Mouse (Mus musculus) liver, adult (tissue): ENCODE results near the gene Lgals12.

Experiments used
- GATA4 ChIP-seq: IDR thresholded peaks from 2 replicates; pipeline ENCODE4 v1.6.1; 2014; ENCODE audit warnings: mild to moderate bottlenecking, low read length; ENCODE audit not compliant: insufficient replicate concordance

Lgals12 gene

DNA sequence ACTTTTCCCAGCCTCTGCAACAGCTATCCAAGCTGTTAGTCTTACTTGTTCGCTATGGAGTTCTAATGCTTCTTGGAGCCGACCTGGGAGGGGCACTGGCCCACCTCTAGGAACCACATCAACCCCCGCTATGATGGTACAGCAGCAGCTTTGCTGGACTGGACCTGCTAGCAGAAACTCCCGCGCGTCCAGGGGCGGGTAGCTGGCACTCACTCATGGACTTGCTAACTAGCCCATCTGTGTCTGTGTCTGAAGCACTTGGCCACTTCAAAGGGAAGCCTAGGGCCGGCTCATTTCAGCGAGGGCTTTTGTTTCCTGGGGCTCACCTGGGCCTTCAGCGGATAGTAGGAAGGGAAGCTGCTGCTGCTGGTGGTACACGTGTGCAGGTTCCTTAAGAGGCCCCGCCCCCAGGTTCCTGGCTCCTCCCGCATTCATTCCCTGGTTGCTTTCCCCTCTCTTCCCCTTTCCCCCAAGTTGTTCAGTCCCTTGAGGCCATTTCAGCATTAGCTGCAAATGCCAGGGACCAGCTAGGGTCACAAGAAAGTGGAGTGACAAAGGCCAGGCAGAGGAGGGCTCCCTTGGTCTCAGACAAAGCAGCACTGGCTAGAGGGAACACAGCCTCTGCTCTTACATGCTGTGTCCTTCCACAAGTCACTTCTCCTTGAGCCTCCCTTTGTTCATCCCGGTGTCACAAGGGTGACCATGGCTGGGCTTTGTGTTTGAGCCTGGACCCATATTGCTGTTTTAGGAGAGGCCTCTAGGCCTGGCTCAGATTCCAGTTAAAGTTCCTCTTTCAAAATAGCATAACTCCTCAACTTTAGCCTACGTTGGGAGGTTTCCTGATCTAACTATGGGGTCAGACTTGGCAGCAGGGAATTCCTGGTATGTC is at the start of gene Lgals12:
Gene Lgals12, minus strand, starts transcription at position 393 of the 889 bp plus-strand sequence.
- no peak for TF ChIP-seq GATA4

DNA sequence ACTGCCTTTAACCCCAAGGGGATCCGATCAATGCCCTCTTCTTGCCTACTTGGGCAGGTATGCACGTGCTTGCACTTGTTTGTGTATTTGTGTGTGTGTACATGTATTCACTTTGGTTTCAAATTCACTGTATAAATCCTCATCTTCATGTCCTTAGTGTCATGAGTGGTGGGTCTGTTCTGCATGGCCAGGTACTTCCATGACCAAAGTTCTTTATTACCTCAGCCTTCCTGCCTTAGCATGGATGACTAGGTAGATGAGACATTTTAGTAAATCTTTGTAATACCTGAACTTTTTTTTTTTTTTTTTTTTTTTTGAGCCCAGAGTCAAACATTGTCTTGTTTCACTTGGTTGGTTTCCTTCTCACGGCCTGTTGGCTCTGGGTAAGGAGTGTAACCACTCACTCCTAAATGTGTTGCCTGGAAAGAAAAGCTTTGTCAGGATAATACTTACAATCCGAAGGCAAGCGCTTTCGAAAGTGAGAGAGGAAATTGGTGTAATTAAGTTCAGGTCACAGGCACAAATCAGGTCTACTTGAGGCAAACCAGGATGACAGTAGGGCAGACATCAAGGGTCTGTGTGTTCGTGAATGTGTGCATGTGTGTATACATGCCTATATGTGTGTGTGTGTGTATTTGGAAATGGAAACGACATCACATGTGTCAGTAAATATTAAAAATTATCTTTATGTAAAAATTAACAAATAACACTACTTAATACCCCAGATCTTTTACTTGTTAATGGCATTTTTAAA is 42.1 kb upstream of the Lgals12 start:
- no peak for TF ChIP-seq GATA4

DNA sequence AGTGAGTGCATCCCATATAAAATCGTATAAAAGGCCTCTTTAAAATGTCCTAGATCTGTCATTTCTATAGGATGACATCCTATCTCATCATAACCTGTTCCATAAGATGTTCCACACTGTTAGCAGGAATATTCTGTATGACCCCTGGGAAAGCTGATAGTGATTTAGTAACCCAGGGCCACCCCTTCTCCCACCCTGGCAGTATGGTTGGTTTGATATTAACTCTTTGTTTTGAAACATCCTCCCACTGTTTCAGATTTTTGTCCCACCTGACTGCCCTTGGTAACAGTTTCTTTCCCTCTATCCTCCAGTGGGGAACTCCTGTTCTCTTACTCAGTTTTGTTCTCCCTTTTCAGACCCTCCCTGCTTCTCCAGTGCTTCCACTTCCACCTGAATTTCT is 26.8 kb upstream of the Lgals12 start:
- TF ChIP-seq GATA4, result no peak

DNA sequence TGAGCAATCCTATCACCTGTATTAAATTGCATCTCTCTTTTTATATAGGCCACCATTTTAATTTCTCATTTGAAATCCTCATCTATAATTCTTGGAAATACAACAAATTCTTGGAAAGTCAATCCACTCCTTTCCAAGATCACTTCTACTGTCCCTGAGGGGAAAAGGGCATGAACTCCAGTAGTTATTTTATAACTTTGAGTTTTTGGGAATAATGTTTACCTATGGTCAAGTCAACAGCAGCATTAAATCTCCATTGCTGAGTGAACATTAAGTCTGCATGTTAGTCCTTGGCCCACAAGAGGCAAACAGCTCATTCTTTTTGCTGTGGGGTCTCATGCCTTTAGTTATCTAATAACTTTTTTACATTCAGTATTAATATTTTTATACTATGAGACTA is 26.0 kb upstream of the Lgals12 start:
- TF ChIP-seq GATA4, result no peak

DNA sequence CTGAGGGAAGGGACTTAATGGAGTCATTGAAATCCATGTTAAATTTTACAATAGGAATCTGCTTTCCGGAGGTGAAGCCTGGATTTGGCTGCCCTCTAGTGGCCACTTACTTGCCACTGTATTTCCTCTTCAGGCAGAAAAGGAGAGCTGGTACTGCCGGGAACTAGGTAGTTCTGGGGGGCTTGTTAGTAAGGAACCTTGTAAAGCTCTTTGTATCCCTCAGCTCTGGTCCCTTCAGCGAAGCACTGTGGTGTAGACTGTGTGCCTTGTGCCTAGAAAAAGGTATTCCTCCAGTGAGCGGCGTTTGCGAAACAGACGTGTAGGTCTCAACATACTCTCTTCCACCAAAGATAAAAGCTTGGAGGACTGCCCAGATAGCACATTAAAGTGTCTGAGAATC is 10.7 kb upstream of the Lgals12 start:
- TF ChIP-seq GATA4, result no peak

DNA sequence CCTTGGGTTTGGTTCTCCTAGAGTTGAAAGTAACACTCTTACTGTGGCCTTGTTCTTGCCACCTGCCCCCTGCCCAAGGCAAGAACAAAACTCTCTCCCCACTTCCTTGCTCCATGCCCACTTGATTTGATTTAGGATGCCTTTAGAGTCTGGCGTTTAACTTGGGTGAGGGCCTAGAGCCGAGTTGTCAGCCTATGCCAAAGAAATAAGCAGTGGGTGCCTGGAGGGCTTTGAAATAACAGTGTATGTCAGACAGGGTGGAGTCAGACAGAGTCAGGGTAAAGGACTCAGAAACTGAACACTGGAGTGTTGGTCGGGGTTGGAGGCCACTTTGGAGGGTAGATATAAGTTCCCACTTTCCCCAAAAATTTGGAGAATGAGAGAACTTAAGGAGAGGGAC is 10.1 kb upstream of the Lgals12 start:
- no peak for TF ChIP-seq GATA4

DNA sequence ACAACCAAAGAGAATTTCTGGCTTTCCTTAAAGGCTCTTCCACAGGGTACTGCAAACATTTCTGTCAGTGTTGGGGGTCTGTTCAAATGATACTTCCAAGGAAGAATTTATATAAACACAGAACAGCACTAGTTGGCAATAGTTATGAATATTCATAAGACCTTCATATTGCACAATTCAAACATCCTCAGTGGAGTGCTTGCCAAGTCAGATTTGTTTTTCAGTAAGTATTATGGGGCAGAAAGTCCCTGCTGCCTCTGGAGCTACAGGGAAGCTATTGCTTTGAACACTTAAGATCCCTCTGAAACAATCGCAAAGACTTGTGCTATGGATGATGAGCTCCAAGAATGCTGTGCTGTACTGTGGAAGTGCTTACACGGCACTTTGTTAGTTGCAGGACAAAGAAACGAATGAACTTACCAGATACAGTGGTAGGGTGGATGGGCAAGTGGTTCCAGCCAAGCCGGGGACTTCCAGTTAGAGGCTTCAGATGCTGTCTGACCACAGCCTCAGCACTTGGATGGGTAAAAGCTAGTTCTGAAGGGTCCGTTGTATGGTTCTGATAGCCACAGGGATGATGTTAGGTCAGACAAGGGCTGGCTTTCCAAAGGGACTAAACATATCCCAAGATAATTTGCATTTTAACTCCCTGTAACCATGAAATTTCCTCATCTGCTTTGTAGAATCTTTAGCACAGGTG is 9.4 kb upstream of the Lgals12 start:
- no peak for TF ChIP-seq GATA4

DNA sequence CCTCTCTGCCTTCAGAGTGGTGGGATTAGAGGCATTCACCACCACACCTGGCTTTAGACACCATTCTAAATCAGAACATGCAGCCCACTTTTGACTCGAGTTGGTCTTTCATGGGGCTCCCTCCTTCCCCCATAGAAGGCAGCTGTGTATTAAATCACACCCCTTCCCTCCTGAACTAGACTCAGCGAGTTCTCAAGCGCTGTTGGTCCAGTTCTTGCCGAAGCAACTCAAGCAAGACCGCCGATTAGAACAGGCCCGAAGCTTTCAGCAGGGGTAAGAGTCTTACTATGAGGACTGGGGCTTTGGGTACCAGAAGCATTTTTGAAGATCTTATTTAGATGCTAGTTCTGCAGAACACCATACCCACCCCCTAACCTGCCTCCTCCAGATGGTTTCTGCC is 6.2 kb upstream of the Lgals12 start:
- TF ChIP-seq GATA4, result no peak

DNA sequence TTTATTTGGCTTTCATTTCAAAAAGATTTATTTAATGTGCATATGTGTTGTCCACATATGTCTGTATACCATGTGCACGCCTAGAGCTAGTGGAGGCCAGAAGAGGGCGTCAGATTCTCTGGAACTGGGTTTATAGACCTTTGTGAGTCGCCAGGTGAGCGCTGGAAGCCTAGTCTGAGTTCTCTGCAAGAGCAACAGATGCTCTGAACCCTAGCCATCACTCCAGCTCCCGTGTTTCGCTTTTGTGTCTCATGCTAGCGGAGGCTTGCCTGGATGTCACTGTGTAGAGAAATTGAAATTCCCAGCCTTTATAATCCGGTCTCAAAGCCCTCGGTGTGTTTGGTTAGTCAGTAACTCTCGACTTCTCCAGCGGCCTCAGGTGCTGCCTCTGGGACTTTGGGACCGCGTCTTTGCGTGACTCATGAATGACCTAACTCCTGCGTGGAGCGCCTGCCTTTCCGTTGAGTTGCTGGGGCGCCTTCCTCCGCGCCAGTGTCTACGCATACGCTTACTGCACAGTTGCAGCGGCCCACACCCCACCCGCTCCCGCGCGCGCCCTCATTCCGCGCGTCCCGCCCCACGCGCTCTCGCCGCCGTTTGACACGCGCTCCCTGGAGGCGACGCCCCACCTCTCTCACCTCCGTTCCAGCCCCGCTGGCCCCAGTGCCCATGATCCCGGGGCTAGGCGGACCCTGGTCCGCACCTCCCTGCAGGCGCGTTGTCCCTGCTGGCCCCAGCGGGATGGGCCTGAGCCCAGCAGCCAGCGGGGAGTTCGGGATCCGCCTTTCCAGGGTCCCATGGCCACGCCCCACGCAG is 5.2 kb upstream of the Lgals12 start, which contains the start of gene Hrasls5:
Gene Hrasls5, plus strand, starts transcription at position 600 of the 816 bp plus-strand sequence.
- TF ChIP-seq GATA4, result no peak

DNA sequence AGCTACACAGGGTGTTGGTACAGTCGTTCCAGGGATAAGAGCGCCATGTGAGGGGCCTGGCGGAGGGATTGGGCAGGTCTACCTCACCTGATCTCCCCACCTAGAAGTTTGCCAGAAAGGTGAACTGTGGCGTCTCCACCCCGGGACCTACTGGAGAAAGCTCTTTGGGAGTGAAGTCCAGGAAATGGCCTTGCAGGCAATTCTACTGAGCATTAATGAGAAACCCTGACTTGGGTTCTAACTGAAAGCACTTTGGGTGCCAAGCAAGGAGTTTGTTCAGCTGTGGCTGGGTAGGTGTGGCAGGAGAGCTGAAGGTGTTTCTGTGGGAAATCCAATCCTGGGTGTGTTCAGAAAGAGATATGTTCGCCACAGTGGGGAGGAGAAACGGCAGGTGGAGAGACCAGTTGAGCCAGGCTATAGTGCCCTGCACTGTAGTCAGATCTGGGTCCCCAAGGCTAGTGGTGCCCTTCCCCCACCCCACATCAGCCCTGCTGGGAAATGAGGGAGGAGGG is 753 bp upstream of the Lgals12 start:
- no peak for TF ChIP-seq GATA4

DNA sequence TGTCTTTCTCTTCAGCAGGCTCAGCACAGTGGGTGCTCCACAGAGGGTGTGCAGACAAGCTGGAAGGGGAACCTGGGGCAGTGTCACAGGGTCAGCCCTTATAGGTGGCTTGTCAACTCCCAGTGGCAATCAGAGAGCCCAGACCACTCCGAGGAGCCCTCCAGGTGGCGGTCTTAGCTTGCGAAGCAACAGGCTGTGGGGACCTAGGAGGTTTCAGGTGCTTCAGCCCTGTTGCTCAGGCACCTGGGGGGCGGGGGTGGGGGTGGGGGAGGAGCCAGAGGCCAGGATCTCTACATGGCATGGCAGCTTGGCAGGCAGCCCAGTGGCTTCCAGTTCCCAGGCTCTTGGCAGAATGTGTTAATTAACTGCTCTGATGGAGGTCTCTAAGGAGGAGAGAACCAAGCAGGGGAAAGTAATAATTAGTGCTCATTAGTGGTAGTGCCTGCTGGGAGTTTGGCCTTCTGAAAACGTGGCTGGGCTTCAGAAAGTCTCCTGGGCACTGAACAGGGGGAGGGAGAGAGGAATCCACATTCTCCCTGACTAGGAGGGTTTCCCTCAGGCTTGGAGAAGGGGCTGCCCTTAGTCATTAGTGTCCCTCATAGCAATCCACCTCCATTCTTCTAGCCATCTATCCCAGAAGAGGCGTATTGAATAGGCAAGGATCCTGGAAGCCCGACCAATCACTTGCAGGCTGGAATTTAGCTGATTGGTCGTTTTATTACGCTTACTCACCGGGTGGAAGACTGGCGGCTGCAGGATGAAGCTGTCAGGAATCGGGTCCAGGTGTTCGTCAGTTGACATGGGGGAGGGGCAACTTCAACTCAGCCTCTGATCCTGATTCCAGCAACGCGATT is 836 bp downstream of the Lgals12 start:
- no peak for TF ChIP-seq GATA4

DNA sequence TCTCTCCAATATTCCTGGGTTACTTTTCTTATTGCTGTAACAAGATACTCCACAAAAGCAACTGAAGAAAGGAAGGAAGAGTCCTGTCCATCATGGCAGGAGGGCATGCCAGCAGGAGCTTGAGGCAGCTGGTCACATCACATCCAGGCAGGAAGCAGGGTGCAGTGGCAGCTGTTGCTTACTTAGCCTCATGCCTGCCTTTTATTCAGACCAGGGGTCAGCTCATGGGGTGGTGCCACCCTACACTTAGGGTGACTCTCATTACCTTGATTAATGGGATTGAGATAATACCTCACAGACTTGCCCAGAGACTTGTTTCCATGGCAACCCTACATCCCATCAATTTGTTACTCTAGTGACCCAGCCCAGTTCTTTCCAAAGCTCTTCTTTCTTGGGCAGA is 2.0 kb downstream of the Lgals12 start:
- TF ChIP-seq GATA4, result no peak

DNA sequence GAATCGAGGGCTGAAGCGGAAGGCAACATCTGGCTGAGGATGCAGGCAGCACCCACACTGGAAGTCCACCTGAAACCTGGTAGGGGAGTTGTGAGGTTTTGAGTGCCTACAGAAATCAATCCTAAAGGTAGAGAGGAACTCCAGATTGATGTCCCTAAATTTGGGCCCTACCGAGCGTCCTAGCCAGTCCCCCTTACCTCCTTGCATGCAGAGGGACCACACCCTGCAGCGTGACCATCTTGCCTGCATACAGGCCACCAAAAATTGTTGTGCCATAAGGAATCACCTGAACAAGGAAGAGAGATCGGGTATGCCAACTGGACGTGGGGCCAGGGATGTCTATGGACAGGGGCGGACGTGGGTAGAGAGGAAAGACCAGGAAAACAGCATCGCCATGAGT is 2.9 kb downstream of the Lgals12 start:
- no peak for TF ChIP-seq GATA4

DNA sequence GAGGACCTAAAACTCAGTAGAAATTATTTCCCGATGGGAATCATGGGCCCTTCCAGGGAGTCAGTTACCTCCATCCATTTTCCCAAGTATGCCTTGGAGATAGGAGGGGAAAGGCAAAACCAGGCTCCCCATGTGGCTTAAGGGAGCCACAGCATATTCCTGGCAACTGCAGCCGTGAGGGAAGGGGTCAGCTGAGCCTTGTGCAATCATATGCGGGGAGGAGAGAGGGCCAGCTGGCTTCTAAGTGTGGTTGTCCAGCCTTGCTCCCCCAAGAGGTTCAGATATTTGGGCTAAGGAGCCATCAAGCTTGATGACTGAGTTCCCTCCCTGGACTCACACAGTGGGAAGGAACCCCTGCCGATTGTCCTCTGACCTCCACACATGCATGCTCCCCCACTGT is 5.4 kb downstream of the Lgals12 start:
- TF ChIP-seq GATA4, result no peak
